Mouse (Mus musculus) stomach, postnatal 0 days (tissue): Measurements from ENCODE around the gene Tmsb15b1.

Experiments
- CTCF ChIP-seq: IDR thresholded peaks from 2 replicates; pipeline ENCODE4 v1.5.1; 2016; ENCODE audit warnings: antibody characterized with exemption, low read depth, mild to moderate bottlenecking, moderate library complexity
- EP300 ChIP-seq: optimal IDR thresholded peaks from 2 replicates; pipeline ENCODE3; 2016; ENCODE audit warnings: antibody characterized with exemption

DNA sequence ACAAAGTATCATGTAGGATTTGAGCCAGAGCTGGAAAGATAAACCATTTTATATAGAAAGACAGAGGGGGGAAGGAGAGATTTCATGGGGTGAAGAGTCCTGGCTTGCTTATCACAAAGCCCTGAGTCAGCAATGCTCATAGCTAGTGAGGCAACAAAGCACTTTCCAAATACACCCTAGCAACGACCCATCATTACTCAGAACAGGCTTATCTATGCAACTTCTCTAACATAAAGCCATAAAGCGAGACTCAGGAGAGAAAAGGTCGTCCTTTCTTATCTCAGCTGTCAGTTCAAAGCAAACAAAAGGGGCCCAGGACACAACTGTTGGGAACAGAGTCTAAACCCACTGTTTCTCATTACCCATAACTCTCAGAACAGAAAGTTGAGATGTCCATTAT, 38.7 kb downstream of the Tmsb15b1 start:
- TF ChIP-seq CTCF (no peak), EP300 (no peak)
